Mouse (Mus musculus): Measurements from ENCODE around the gene Ddc.

Gene Ddc

GRCm38 (mm10) chr11:11849513-11850311 lies 48.2 kb downstream of the Ddc start:
- no peak for DNase-seq (ENCODE audit: low read depth, low spot score)

- DNase-seq (ENCODE audit: low read depth, low spot score), result no peak
Measured at GRCm38 (mm10) chr11:11848467-11848866, 49.5 kb downstream of the Ddc start.

GRCm38 (mm10) chr11:11845044-11845443 lies 52.9 kb downstream of the Ddc start:
- no peak for DNase-seq (ENCODE audit: low read depth, low spot score)

GRCm38 (mm10) chr11:11844367-11844971 lies 53.5 kb downstream of the Ddc start:
- peak; percentile 25 for DNase-seq (ENCODE audit: low read depth, low spot score)

- no peak for DNase-seq (ENCODE audit: low read depth, low spot score)
Measured at GRCm38 (mm10) chr11:11841590-11841989, 56.4 kb downstream of the Ddc start.

- no peak for DNase-seq (ENCODE audit: low read depth, low spot score)
Measured at GRCm38 (mm10) chr11:11840746-11841145, 57.2 kb downstream of the Ddc start.

GRCm38 (mm10) chr11:11839874-11840273 lies 58.1 kb downstream of the Ddc start:
- no peak for DNase-seq (ENCODE audit: low read depth, low spot score)

GRCm38 (mm10) chr11:11837384-11837783 lies 60.6 kb downstream of the Ddc start:
- no peak for DNase-seq (ENCODE audit: low read depth, low spot score)

- DNase-seq (ENCODE audit: low read depth, low spot score), result peak; percentile 42
Measured at GRCm38 (mm10) chr11:11836713-11837370, 61.1 kb downstream of the Ddc start.

GRCm38 (mm10) chr11:11836262-11836661 lies 61.7 kb downstream of the Ddc start:
- no peak for DNase-seq (ENCODE audit: low read depth, low spot score)

- DNase-seq (ENCODE audit: low read depth, low spot score), result no peak
Measured at GRCm38 (mm10) chr11:11835791-11836190, 62.2 kb downstream of the Ddc start.

- DNase-seq (ENCODE audit: low read depth, low spot score), result no peak
Measured at GRCm38 (mm10) chr11:11835361-11835760, 62.6 kb downstream of the Ddc start.

- no peak for DNase-seq (ENCODE audit: low read depth, low spot score)
Measured at GRCm38 (mm10) chr11:11833100-11833499, 64.8 kb downstream of the Ddc start.

- no peak for DNase-seq (ENCODE audit: low read depth, low spot score)
Measured at GRCm38 (mm10) chr11:11832755-11833084, 65.2 kb downstream of the Ddc start.

GRCm38 (mm10) chr11:11831940-11832754 lies 65.8 kb downstream of the Ddc start:
- DNase-seq (ENCODE audit: low read depth, low spot score), result no peak

- no peak for DNase-seq (ENCODE audit: low read depth, low spot score)
Measured at GRCm38 (mm10) chr11:11831526-11831925, 66.4 kb downstream of the Ddc start.

GRCm38 (mm10) chr11:11830884-11831495 lies 67.0 kb downstream of the Ddc start:
- DNase-seq (ENCODE audit: low read depth, low spot score), result no peak

- DNase-seq (ENCODE audit: low read depth, low spot score), result no peak
Measured at GRCm38 (mm10) chr11:11829161-11830000, 68.6 kb downstream of the Ddc start.

GRCm38 (mm10) chr11:11828761-11829160 lies 69.2 kb downstream of the Ddc start:
- no peak for DNase-seq (ENCODE audit: low read depth, low spot score)

GRCm38 (mm10) chr11:11828251-11828650 lies 69.7 kb downstream of the Ddc start:
- DNase-seq (ENCODE audit: low read depth, low spot score), result peak; percentile 12

- DNase-seq (ENCODE audit: low read depth, low spot score), result peak; percentile 26
Measured at GRCm38 (mm10) chr11:11826475-11826874, 71.5 kb downstream of the Ddc start.
